Mouse (Mus musculus) erythroblast, adult 5-6 weeks (primary cell): ENCODE measurements around the gene Tubgcp6. TPM values are rescaled to one million over a fixed set of nuclear protein-coding genes. Genes with fewer than 3 reads are reported as not detected.
A peak's percentile ranks its signal among the peaks of the same experiment; 100 is the strongest.

ENCODE experiments used
- ATAC-seq: replicated peaks from 2 replicates; pipeline ENCODE4 v1.8.0; 2016; ENCODE audit warnings: moderate number of reproducible peaks, mild to moderate bottlenecking, moderate TSS enrichment, inconsistent platforms; ENCODE audit not compliant: poor library complexity, low FRiP score, severe bottlenecking
- total RNA-seq, 2 experiments: library from RNA; stranded (forward) in 1 of 2; stranded (reverse) in 1 of 2; fragments of 150-400 nt in 1 of 2; fragments of 200-764, 138-1000 nt in 1 of 2; gene quantifications; 2 replicates each; pipeline versions ENCODE4 v1.2.3 to v1.2.4; 2015 to 2017; ENCODE audit warnings: low replicate concordance in 2 of 2

Tubgcp6 gene
- total RNA-seq, 2 experiments from 2014 or later = 13.8 to 21.2 TPM

GRCm38 (mm10) chr15:89110147-89110546 lies 12.8 kb downstream of the Tubgcp6 start:
- ATAC-seq = no peak

- ATAC-seq = no peak
These were observed 15.9 kb downstream of the Tubgcp6 start for GRCm38 (mm10) chr15:89106976-89107375.

- no peak for ATAC-seq
These were observed 16.8 kb downstream of the Tubgcp6 start for GRCm38 (mm10) chr15:89106073-89106472.

- ATAC-seq = no peak
These were observed 18.5 kb downstream of the Tubgcp6 start for GRCm38 (mm10) chr15:89104425-89104824.

- no peak for ATAC-seq
These were observed 19.0 kb downstream of the Tubgcp6 start for GRCm38 (mm10) chr15:89103921-89104320.

GRCm38 (mm10) chr15:89102646-89103045 lies 20.3 kb downstream of the Tubgcp6 start:
- no peak for ATAC-seq

GRCm38 (mm10) chr15:89100823-89101222 lies 22.1 kb downstream of the Tubgcp6 start:
- no peak for ATAC-seq

GRCm38 (mm10) chr15:89098616-89099015 lies 24.3 kb downstream of the Tubgcp6 start:
- no peak for ATAC-seq

- ATAC-seq = no peak
These were observed 25.5 kb downstream of the Tubgcp6 start for GRCm38 (mm10) chr15:89097450-89097849.

GRCm38 (mm10) chr15:89092181-89092580 lies 30.7 kb downstream of the Tubgcp6 start:
- no peak for ATAC-seq

GRCm38 (mm10) chr15:89090662-89091061 lies 32.2 kb downstream of the Tubgcp6 start:
- no peak for ATAC-seq

GRCm38 (mm10) chr15:89089248-89090051 lies 33.5 kb downstream of the Tubgcp6 start:
- 0 out of 2 replicates have a peak, but pooled peaks have one; percentile 25 for ATAC-seq

- ATAC-seq = peak; percentile 97
These were observed 34.2 kb downstream of the Tubgcp6 start, which contains the start of gene Selenoo for GRCm38 (mm10) chr15:89088607-89089247. Gene Selenoo, plus strand, starts transcription at chr15:89089084.

- ATAC-seq = no peak
These were observed 38.1 kb downstream of the Tubgcp6 start for GRCm38 (mm10) chr15:89084826-89085225.

- ATAC-seq = no peak
These were observed 39.0 kb downstream of the Tubgcp6 start for GRCm38 (mm10) chr15:89083906-89084305.

GRCm38 (mm10) chr15:89078208-89078836 lies 44.6 kb downstream of the Tubgcp6 start:
- ATAC-seq = peak; percentile 70

GRCm38 (mm10) chr15:89076156-89076731 lies 46.7 kb downstream of the Tubgcp6 start:
- 0 out of 2 replicates have a peak, but pooled peaks have one; percentile 22 for ATAC-seq

GRCm38 (mm10) chr15:89075478-89076147 lies 47.3 kb downstream of the Tubgcp6 start:
- ATAC-seq = peak; percentile 68

GRCm38 (mm10) chr15:89074613-89075477 lies 48.1 kb downstream of the Tubgcp6 start, which contains the start of gene Trabd:
Gene Trabd, plus strand, starts transcription at chr15:89075124.
- ATAC-seq = no peak
